Mouse (Mus musculus) small intestine, adult 2 months (tissue): Measurements from ENCODE around the gene Dnajc11.

Experiments
- CTCF ChIP-seq: fragments of 200-500 bp; IDR thresholded peaks from 2 replicates; pipeline ENCODE4 v1.5.1; 2012; ENCODE audit warnings: low read depth, mild to moderate bottlenecking, control low read depth, inconsistent platforms, low read length, moderate library complexity, mixed read lengths; ENCODE audit not compliant: insufficient replicate concordance, insufficient read length; ENCODE audit errors: extremely low read depth
- POLR2A ChIP-seq: fragments of 200-500 bp; IDR thresholded peaks from 2 replicates; pipeline ENCODE4 v1.6.1; 2012; ENCODE audit warnings: low read depth, mild to moderate bottlenecking, control low read depth, inconsistent platforms, low read length, moderate library complexity

DNA sequence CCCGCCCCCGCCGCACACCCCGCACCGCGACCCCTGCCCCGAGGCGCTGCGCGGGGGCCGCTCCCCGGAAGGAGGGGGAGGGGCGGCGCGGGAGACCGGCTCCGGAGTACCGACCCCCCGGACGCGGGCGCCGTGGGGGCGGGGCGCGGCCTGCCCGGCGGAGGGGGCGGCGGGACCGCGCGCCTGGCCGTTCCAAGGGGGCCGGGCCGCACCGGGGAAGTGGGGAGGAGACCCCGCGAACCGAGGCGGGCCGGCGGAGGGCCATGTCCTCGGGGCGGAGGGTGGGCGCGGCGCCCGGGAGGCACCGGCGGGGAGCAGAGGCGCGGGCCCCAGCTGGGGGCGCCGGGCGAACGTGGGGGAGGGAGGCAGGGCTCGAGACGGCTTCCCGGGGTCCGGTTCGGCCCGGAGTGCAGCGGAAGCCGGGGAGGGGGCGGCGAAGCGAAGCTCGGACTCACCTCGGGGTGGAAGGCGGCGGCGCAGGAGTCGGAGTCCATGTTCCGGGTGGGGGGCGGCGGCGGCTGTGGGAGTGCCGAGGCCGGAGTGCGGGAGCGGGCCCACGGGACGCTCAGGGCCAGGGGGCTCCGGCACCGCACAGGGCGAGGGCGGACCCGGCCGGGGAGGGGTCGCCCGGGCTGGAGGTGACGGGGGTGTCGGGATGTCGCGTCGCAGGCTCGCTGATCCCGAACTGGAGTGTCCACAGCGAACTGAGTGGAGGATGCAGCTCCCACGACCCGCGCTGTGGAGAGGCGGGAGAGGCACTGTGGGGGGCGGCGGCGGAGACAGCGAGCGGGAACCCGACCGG lies 62.1 kb downstream of the Dnajc11 start:
- TF ChIP-seq POLR2A (no peak), CTCF (no peak)
